Mouse (Mus musculus) thymus, postnatal 14 days (tissue): ENCODE measurements around the gene Rab3a.

ENCODE experiments used
- DNase-seq: peaks from one replicate; pipeline ENCODE4 v3.0.0; 2021

The Rab3a gene

GRCm38 (mm10) chr8:70803761-70804480, 49.4 kb downstream of the Rab3a start:
- DNase-seq: peak; percentile 93

GRCm38 (mm10) chr8:70804481-70805206, 50.2 kb downstream of the Rab3a start, which contains the start of gene Mast3:
Gene Mast3, minus strand, starts transcription at chr8:70805054.
- peak; percentile 88 for DNase-seq

- DNase-seq: peak; percentile 90
Observed at GRCm38 (mm10) chr8:70806541-70806940, 52.1 kb downstream of the Rab3a start.

- DNase-seq: no peak
Observed at GRCm38 (mm10) chr8:70807304-70807703, 52.8 kb downstream of the Rab3a start.

GRCm38 (mm10) chr8:70808239-70808638, 53.8 kb downstream of the Rab3a start, which contains the start of gene Il12rb1:
Gene Il12rb1, plus strand, starts transcription at chr8:70808449.
- peak; percentile 68 for DNase-seq
